In genomic region chrX:161907595-161908592, GRCm38 (mm10) we compare ENCODE assay signal across 8 mouse cellular contexts.
A peak's percentile ranks its signal among the peaks of the same experiment; 100 is the strongest.
DNase-seq lines count a peak whose midpoint lies in the region; ATAC-seq lines count a peak whose summit lies in the region.

No protein-coding gene starts in this region.

- peak overlapping the region; percentile 72 for H3K4me2 ChIP-seq in kidney, embryonic 16.5 days (replicated peaks; ENCODE audit: low read depth, low read length)
- H3K4me2 ChIP-seq in embryonic facial prominence, embryonic 14.5 days (ENCODE audit: low read depth, low read length) = peak overlapping the region; percentile 84
- peak overlapping the region; percentile 71 for H3K4me2 ChIP-seq in intestine, embryonic 14.5 days (ENCODE audit: low read length)
- H3K4me2 ChIP-seq in midbrain, embryonic 16.5 days (ENCODE audit: low read length) = peak overlapping the region; percentile 63

- peak; percentile 71 for ATAC-seq in kidney, embryonic 16.5 days (ENCODE audit: low FRiP score, low TSS enrichment)
- ATAC-seq in embryonic facial prominence, embryonic 14.5 days (ENCODE audit: low read depth) = peak; percentile 67
- peak; percentile 36 for ATAC-seq in intestine, embryonic 14.5 days (replicated peaks; ENCODE audit: low FRiP score, low TSS enrichment, low read depth)
- peak; percentile 81 for ATAC-seq in midbrain, embryonic 16.5 days
- no peak for ATAC-seq in erythroid progenitor cell, adult 5-6 weeks (replicated peaks; ENCODE audit: low FRiP score, poor library complexity, severe bottlenecking)

- peaks cover 4% of the 10 kb centered on the region; the same call in 1 of the 2 replicates for H3K4me1 ChIP-seq in kidney, embryonic 16.5 days (ENCODE audit: insufficient read depth, low read length)
- no peaks in the 10 kb centered on the region for H3K4me1 ChIP-seq in embryonic facial prominence, embryonic 14.5 days (ENCODE audit: control insufficient read depth, insufficient read depth, low read length)
- H3K4me1 ChIP-seq in intestine, embryonic 14.5 days (replicated peaks; ENCODE audit: control insufficient read depth, insufficient read depth, low read length) = no peaks in the 10 kb centered on the region
- H3K4me1 ChIP-seq in midbrain, embryonic 16.5 days (ENCODE audit: control insufficient read depth, insufficient read depth, low read length) = peaks cover 8% of the 10 kb centered on the region

- peaks cover 43% of the 10 kb centered on the region for H3K27me3 ChIP-seq in kidney, embryonic 16.5 days (ENCODE audit: insufficient read depth, low read length)
- H3K27me3 ChIP-seq in embryonic facial prominence, embryonic 14.5 days (replicated peaks; ENCODE audit: control insufficient read depth, insufficient read depth, low read length) = peaks cover 50% of the 10 kb centered on the region
- H3K27me3 ChIP-seq in intestine, embryonic 14.5 days (replicated peaks; ENCODE audit: control insufficient read depth, insufficient read depth, low read length) = peaks cover 57% of the 10 kb centered on the region
- H3K27me3 ChIP-seq in midbrain, embryonic 16.5 days (ENCODE audit: control insufficient read depth, insufficient read depth, low read depth, low read length) = peaks cover 17% of the 10 kb centered on the region

- no peak for DNase-seq in kidney, adult 9 months
- DNase-seq in embryonic facial prominence, embryonic 14.5 days (ENCODE audit: low spot score) = peak; percentile 5
- peak; percentile 57 for DNase-seq in intestine, embryonic 14.5 days (ENCODE audit: low spot score)
- DNase-seq in adrenal gland, postnatal 25 days = no peak
- DNase-seq in cerebellum, adult 11-12 months = no peak

- 25% methylated on average over 40 of the region's 53 CpGs for WGBS in kidney, embryonic 16.5 days
- 26% methylated on average over 47 of the region's 53 CpGs for WGBS in embryonic facial prominence, embryonic 14.5 days
- 14% methylated on average over 50 of the region's 53 CpGs for WGBS in intestine, embryonic 14.5 days
- WGBS in midbrain, embryonic 16.5 days = 20% methylated on average over 53 of the region's 53 CpGs

- H3K9me3 ChIP-seq in kidney, embryonic 16.5 days (ENCODE audit: low read length) = no peaks in the 10 kb centered on the region
- H3K9me3 ChIP-seq in embryonic facial prominence, embryonic 14.5 days (ENCODE audit: control insufficient read depth, low read length) = no peaks in the 10 kb centered on the region
- H3K9me3 ChIP-seq in intestine, embryonic 14.5 days (ENCODE audit: control insufficient read depth, low read length) = no peaks in the 10 kb centered on the region
- H3K9me3 ChIP-seq in midbrain, embryonic 16.5 days (replicated peaks; ENCODE audit: control insufficient read depth, low read length, poor library complexity, severe bottlenecking) = no peaks in the 10 kb centered on the region

- H3K9ac ChIP-seq in kidney, embryonic 16.5 days (replicated peaks; ENCODE audit: low read length) = peak overlapping the region; percentile 46; the same call in 1 of the 2 replicates
- H3K9ac ChIP-seq in embryonic facial prominence, embryonic 14.5 days (ENCODE audit: low read depth, low read length) = peak overlapping the region; percentile 40
- 0 out of 2 replicates have a peak overlapping the region, but pooled peaks have one; percentile 5 for H3K9ac ChIP-seq in intestine, embryonic 14.5 days (ENCODE audit: low read length)
- peak overlapping the region; percentile 72 for H3K9ac ChIP-seq in midbrain, embryonic 16.5 days (ENCODE audit: low read depth, low read length)

- peak overlapping the region; percentile 51 for H3K4me3 ChIP-seq in kidney, embryonic 16.5 days (ENCODE audit: low read length)
- H3K4me3 ChIP-seq in embryonic facial prominence, embryonic 14.5 days (ENCODE audit: low read depth, low read length) = peak overlapping the region; percentile 44
- H3K4me3 ChIP-seq in intestine, embryonic 14.5 days (ENCODE audit: low read depth, low read length) = peak overlapping the region; percentile 37
- peak overlapping the region; percentile 55 for H3K4me3 ChIP-seq in midbrain, embryonic 16.5 days (ENCODE audit: low read depth, low read length)

- no peak overlapping the region for H3K27ac ChIP-seq in kidney, embryonic 16.5 days (ENCODE audit: low read length)
- no peak overlapping the region for H3K27ac ChIP-seq in embryonic facial prominence, embryonic 14.5 days (replicated peaks; ENCODE audit: low read depth, low read length)
- H3K27ac ChIP-seq in intestine, embryonic 14.5 days (ENCODE audit: low read depth) = no peak overlapping the region
- H3K27ac ChIP-seq in midbrain, embryonic 16.5 days (ENCODE audit: low read length) = peak overlapping the region; percentile 87

- no peaks in the 10 kb centered on the region for H3K36me3 ChIP-seq in kidney, embryonic 16.5 days (ENCODE audit: insufficient read depth, low read length)
- H3K36me3 ChIP-seq in embryonic facial prominence, embryonic 14.5 days (ENCODE audit: control insufficient read depth, insufficient read depth, low read length) = no peaks in the 10 kb centered on the region
- no peaks in the 10 kb centered on the region for H3K36me3 ChIP-seq in intestine, embryonic 14.5 days (ENCODE audit: control insufficient read depth, insufficient read depth, low read length)
- H3K36me3 ChIP-seq in midbrain, embryonic 16.5 days (ENCODE audit: control insufficient read depth, insufficient read depth, low read length) = no peaks in the 10 kb centered on the region

Comparison
In these comparisons a context has a peak if more than half of its experiments do, and no peak if none do; other contexts are left out.
1. H3K9ac ChIP-seq: peak in every context shown above with its lines; median percentile 72 in midbrain, embryonic 16.5 days; 46 in kidney, embryonic 16.5 days; 40 in embryonic facial prominence, embryonic 14.5 days; 5 in intestine, embryonic 14.5 days.
2. DNase-seq: peak in embryonic facial prominence, embryonic 14.5 days (single experiment) and intestine, embryonic 14.5 days (single experiment); none in kidney, adult 9 months (single experiment), adrenal gland, postnatal 25 days (single experiment) and cerebellum, adult 11-12 months (single experiment).
3. Peak in every context shown above with its lines, with median percentiles within 50 percentile points of each other: H3K4me2 ChIP-seq and H3K4me3 ChIP-seq.